Mouse (Mus musculus) embryonic fibroblast, embryonic 13.5 days (primary cell): ENCODE measurements around the gene Tesk2.

ENCODE experiments used
- CTCF ChIP-seq: IDR thresholded peaks from 2 replicates; pipeline ENCODE4 v1.5.1; 2011; ENCODE audit warnings: mild to moderate bottlenecking, control low read depth, low read length, moderate library complexity, borderline replicate concordance; ENCODE audit not compliant: insufficient read depth
- POLR2A ChIP-seq: IDR thresholded peaks from 2 replicates; pipeline ENCODE4 v1.6.1; 2011; ENCODE audit warnings: low read depth, mild to moderate bottlenecking, control low read depth, low read length, moderate library complexity

DNA sequence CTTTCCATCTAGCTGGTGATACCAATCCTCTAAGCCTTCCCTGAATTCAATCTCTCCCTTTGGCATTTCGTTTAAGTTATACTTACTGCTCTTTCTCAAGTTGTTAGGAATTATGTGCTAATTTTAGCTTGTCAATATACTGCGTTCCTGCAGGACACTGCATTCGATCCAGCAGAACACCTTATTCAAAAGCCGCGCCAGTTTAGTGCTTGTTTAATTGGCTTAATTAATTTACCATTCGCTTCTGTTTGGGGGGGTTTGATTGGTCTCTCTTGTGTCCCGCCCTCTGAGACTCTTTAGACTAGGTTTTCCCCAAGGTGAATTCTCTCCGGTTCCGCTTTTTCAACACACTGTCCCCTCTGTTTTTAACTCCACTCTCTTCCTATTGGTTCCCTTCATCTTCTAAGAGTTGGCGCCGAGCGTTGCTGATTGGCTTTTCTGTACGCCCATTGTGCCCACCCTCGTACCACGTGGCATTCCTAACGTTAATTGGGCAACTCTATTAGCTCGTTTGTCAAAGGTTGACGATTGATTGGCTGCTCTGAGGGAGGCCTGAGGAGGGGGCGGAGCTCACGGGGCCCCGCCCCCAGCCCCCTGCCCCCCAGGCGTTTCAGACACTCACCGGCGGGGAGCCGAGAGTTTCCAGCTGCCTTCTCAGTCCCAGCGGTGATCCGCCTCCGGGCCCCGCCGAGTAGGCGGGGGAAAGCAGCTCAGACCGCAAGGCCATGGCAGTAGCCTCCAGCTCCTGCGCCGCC, at the start of gene Tesk2:
- TF ChIP-seq CTCF (no peak), POLR2A (peak; percentile 64; the same call in 1 of the 2 replicates)
